Mouse (Mus musculus): ENCODE results near the gene Mctp2. TPM values are rescaled to one million over a fixed set of nuclear protein-coding genes. Genes with fewer than 3 reads are reported as not detected.

Gene Mctp2
- polyA plus RNA-seq, 1 experiment: 4.4 TPM

DNA sequence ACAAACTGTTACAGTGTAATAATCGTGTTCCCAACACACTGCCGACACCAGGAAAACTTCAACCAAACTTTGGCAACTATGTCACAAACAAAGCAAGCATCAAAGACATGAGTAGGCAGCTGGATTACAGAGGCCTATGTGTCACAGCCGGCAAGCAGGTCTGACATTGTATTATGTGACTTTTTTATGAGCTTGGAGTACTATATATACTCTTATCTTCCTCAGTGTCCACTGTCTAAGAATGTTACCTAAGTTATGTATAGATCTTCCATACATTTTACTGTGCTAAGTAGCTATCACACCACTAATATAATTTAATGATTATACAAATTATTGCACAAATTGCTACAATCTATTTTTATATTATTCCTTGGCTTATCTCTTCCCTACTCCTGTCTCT is 202.8 kb downstream of the Mctp2 start:
- no peaks in the 10 kb centered on the region for H3K4me1 ChIP-seq (ENCODE audit: control insufficient read depth, insufficient read depth, insufficient read length)
- H3K36me3 ChIP-seq (ENCODE audit: control insufficient read depth, insufficient read depth, low read length): peaks cover 2% of the 10 kb centered on the region; the same call in 1 of the 2 replicates
- no peak for DNase-seq (ENCODE audit: low read depth in 1 of 2, low spot score in 2 of 2)
- H3K4me3 ChIP-seq (ENCODE audit: extremely low read depth, insufficient read depth, insufficient read length): no peak overlapping the region
- TF ChIP-seq POLR2A (IDR thresholded peaks at IDR 0.05; ENCODE audit: low read depth, low read length) (no peak), CTCF (IDR thresholded peaks at IDR 0.05; ENCODE audit: extremely low read depth, insufficient read depth, insufficient read length, insufficient replicate concordance) (no peak)
- no peak overlapping the region for H3K27ac ChIP-seq (ENCODE audit: insufficient read depth, low read length)
- H3K27me3 ChIP-seq (ENCODE audit: control insufficient read depth, insufficient read depth, low read length): no peaks in the 10 kb centered on the region
- WGBS: 93% methylated on average over 3 of the region's 3 CpGs

- WGBS: 86% methylated on average over 5 of the region's 5 CpGs
- no peak overlapping the region for H3K4me3 ChIP-seq (ENCODE audit: extremely low read depth, insufficient read depth, insufficient read length)
- H3K4me1 ChIP-seq (ENCODE audit: control insufficient read depth, insufficient read depth, insufficient read length): no peaks in the 10 kb centered on the region
- H3K27me3 ChIP-seq (ENCODE audit: control insufficient read depth, insufficient read depth, low read length): no peaks in the 10 kb centered on the region
- no peak overlapping the region for H3K27ac ChIP-seq (ENCODE audit: insufficient read depth, low read length)
- peaks cover 2% of the 10 kb centered on the region; the same call in 1 of the 2 replicates for H3K36me3 ChIP-seq (ENCODE audit: control insufficient read depth, insufficient read depth, low read length)
- TF ChIP-seq CTCF (IDR thresholded peaks at IDR 0.05; ENCODE audit: extremely low read depth, insufficient read depth, insufficient read length, insufficient replicate concordance): no peak
- no peak for TF ChIP-seq POLR2A (IDR thresholded peaks at IDR 0.05; ENCODE audit: low read depth, low read length)
- DNase-seq (ENCODE audit: low read depth in 1 of 2, low spot score in 2 of 2): no peak
These were observed 205.7 kb downstream of the Mctp2 start for GRCm38 (mm10) chr7:72100683-72101082.

DNA sequence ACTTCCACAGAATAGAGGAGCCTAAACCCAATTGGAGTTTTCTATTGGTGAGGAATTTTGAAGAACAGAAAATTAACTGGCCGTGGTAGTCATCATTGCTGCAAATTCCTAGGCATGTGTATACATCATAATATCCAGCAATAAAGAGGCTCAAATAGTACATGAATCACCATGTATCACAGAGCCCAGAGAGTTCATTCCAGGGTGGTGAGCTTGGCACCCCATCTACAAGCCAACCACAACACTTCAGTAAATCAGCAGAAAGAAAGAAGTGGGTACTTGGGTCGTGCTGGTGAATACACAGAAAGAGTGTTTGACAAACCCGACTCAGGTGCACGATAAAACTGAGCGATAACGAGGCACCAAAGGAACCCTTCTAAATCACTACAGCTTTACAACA is 207.8 kb downstream of the Mctp2 start:
- Histone ChIP-seq H3K27me3 (ENCODE audit: control insufficient read depth, insufficient read depth, low read length) (no peaks in the 10 kb centered on the region), H3K27ac (ENCODE audit: insufficient read depth, low read length) (no peak overlapping the region), H3K4me1 (ENCODE audit: control insufficient read depth, insufficient read depth, insufficient read length) (no peaks in the 10 kb centered on the region), H3K36me3 (ENCODE audit: control insufficient read depth, insufficient read depth, low read length) (peaks cover 2% of the 10 kb centered on the region; the same call in 1 of the 2 replicates), H3K4me3 (ENCODE audit: extremely low read depth, insufficient read depth, insufficient read length) (no peak overlapping the region)
- TF ChIP-seq CTCF (IDR thresholded peaks at IDR 0.05; ENCODE audit: extremely low read depth, insufficient read depth, insufficient read length, insufficient replicate concordance): no peak
- no peak for DNase-seq (ENCODE audit: low read depth in 1 of 2, low spot score in 2 of 2)
- 92% methylated on average over 6 of the region's 6 CpGs for WGBS

DNA sequence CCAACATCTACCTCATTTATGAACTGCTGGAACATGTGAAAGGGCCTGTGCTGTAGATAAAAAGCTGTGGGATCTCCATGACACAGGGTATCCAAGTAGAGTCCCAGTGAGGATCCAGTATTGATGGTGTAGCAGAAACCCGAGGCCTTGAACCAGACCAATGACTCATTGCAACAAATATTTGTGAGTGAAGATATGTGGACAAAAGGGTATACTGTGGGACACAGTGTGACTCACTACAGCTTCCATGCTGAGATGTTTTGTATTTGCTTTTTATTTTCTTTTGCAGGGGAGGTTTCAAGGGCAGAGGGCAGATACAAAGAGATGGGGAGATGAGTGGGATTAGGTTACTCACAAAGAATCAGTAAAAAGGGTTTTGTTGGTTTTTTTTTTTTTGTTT is 209.4 kb downstream of the Mctp2 start:
- 80% methylated on average over 1 of the region's 1 CpGs for WGBS

DNA sequence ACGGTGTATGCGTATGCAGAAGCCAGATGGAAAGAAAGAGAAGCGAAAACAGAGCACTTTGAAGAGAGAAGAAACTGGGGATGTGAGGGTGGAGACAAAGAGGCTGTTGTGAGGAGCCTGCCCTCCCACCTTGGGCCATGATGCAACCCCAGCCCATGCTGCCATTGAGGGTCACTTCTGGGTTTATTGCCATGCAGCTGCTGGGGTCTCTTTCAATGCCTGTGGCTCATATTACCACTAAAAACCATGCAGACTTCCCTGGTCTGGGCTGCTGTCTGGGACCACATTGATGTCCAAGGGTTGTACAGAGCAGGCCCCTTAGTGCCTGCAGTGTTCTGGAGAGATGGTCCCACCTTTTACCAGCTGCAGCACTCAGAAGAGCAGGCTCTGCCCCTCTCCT is 210.0 kb downstream of the Mctp2 start:
- Histone ChIP-seq H3K36me3 (ENCODE audit: control insufficient read depth, insufficient read depth, low read length) (no peaks in the 10 kb centered on the region; the same call in 1 of the 2 replicates), H3K4me1 (ENCODE audit: control insufficient read depth, insufficient read depth, insufficient read length) (no peaks in the 10 kb centered on the region), H3K4me3 (ENCODE audit: extremely low read depth, insufficient read depth, insufficient read length) (no peak overlapping the region), H3K27ac (ENCODE audit: insufficient read depth, low read length) (no peak overlapping the region), H3K27me3 (ENCODE audit: control insufficient read depth, insufficient read depth, low read length) (no peaks in the 10 kb centered on the region)
- no peak for DNase-seq (ENCODE audit: low read depth in 1 of 2, low spot score in 2 of 2)
- WGBS: 95% methylated on average over 3 of the region's 3 CpGs
- TF ChIP-seq POLR2A (IDR thresholded peaks at IDR 0.05; ENCODE audit: low read depth, low read length) (no peak), CTCF (IDR thresholded peaks at IDR 0.05; ENCODE audit: extremely low read depth, insufficient read depth, insufficient read length, insufficient replicate concordance) (no peak)

More for the DNA sequence above, 209.4 kb downstream of the Mctp2 start:
- no peak for TF ChIP-seq CTCF (IDR thresholded peaks at IDR 0.05; ENCODE audit: extremely low read depth, insufficient read depth, insufficient read length, insufficient replicate concordance)
- TF ChIP-seq POLR2A (IDR thresholded peaks at IDR 0.05; ENCODE audit: low read depth, low read length): no peak
- Histone ChIP-seq H3K4me3 (ENCODE audit: extremely low read depth, insufficient read depth, insufficient read length) (no peak overlapping the region), H3K36me3 (ENCODE audit: control insufficient read depth, insufficient read depth, low read length) (no peaks in the 10 kb centered on the region; the same call in 1 of the 2 replicates), H3K4me1 (ENCODE audit: control insufficient read depth, insufficient read depth, insufficient read length) (no peaks in the 10 kb centered on the region), H3K27me3 (ENCODE audit: control insufficient read depth, insufficient read depth, low read length) (no peaks in the 10 kb centered on the region), H3K27ac (ENCODE audit: insufficient read depth, low read length) (no peak overlapping the region)
- no peak for DNase-seq (ENCODE audit: low read depth in 1 of 2, low spot score in 2 of 2)

DNA sequence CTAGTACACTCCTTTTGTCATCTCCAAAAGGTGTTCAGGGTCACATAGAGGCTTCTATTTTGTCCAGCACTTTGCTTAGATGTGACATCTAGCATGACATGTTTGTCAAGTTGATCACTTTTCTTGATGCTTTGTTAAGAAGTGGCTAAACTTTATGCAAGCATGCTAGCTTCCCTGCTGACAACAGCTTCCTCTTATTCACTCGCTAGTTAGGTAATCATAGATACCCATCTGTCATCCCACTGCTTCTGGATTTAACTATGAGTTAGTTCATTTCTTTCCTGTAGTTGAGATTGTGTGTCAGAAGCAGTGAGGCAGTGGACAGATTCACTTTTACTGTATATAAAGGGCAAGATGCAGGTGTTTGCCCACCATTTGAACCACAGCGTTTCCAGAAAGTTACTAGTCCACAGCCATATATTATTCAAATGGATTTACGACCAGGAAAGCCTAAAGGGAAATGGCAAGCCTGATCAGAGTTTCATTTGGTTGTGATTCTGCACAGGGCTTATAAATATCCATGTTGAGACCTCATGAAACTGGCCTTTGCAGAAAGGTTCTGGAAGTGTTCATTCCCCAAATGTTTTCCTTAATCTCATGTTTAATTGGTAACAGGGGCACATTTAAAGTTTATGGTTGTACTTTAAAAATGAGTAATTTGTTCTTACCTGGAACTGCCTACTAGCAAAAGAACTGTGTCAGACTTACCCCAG is 216.8 kb downstream of the Mctp2 start:
- WGBS: 75% methylated on average over 3 of the region's 3 CpGs
- Histone ChIP-seq H3K4me1 (ENCODE audit: control insufficient read depth, insufficient read depth, insufficient read length) (no peaks in the 10 kb centered on the region), H3K27me3 (ENCODE audit: control insufficient read depth, insufficient read depth, low read length) (no peaks in the 10 kb centered on the region), H3K36me3 (ENCODE audit: control insufficient read depth, insufficient read depth, low read length) (peaks cover 8% of the 10 kb centered on the region; the same call in 1 of the 2 replicates), H3K4me3 (ENCODE audit: extremely low read depth, insufficient read depth, insufficient read length) (no peak overlapping the region), H3K27ac (ENCODE audit: insufficient read depth, low read length) (no peak overlapping the region)
- no peak for TF ChIP-seq POLR2A (IDR thresholded peaks at IDR 0.05; ENCODE audit: low read depth, low read length)
- TF ChIP-seq CTCF (IDR thresholded peaks at IDR 0.05; ENCODE audit: extremely low read depth, insufficient read depth, insufficient read length, insufficient replicate concordance): no peak
- DNase-seq (ENCODE audit: low read depth in 1 of 2, low spot score in 2 of 2): no peak

DNA sequence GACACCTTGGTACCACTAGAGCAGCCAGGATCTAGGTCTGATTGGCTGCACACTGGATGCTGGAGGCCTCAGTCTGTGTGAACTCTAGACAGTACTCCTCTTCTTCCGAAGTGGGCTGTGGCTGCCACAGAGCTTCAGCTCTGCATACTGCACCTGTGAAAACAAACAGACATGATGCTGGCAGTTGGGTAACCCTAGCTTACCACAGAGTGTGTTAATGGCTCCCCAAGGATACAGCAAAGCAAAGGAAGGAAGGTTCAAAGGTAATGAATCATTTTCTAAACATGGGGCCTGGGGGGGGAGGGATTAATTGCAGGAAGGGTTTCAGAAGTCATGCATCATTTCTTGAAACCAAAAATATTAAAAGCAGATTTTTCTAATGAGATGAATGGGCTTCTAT is 225.7 kb downstream of the Mctp2 start:
- TF ChIP-seq POLR2A (IDR thresholded peaks at IDR 0.05; ENCODE audit: low read depth, low read length) (no peak), CTCF (IDR thresholded peaks at IDR 0.05; ENCODE audit: extremely low read depth, insufficient read depth, insufficient read length, insufficient replicate concordance) (no peak)
- Histone ChIP-seq H3K27ac (ENCODE audit: insufficient read depth, low read length) (no peak overlapping the region), H3K4me3 (ENCODE audit: extremely low read depth, insufficient read depth, insufficient read length) (no peak overlapping the region), H3K36me3 (ENCODE audit: control insufficient read depth, insufficient read depth, low read length) (peaks cover 18% of the 10 kb centered on the region), H3K4me1 (ENCODE audit: control insufficient read depth, insufficient read depth, insufficient read length) (no peaks in the 10 kb centered on the region), H3K27me3 (ENCODE audit: control insufficient read depth, insufficient read depth, low read length) (no peaks in the 10 kb centered on the region)
- WGBS: 93% methylated on average over 1 of the region's 1 CpGs
- no peak for DNase-seq (ENCODE audit: low read depth in 1 of 2, low spot score in 2 of 2)
